Mouse (Mus musculus) cerebellum, adult 11 months (tissue): ENCODE measurements around the gene Stim2.
A peak's percentile ranks its signal among the peaks of the same experiment; 100 is the strongest.

ENCODE experiments used
- DNase-seq: peaks from one replicate; pipeline ENCODE4 v3.0.0; 2022

Gene Stim2

GRCm38 (mm10) chr5:53995316-53995715 lies 3.0 kb upstream of the Stim2 start:
- DNase-seq = peak; percentile 87

- no peak for DNase-seq
These were observed 1.5 kb upstream of the Stim2 start for GRCm38 (mm10) chr5:53996822-53997221.

GRCm38 (mm10) chr5:53998743-53999460 lies 603 bp downstream of the Stim2 start:
- peak; percentile 73 for DNase-seq

- no peak for DNase-seq
These were observed 1.1 kb downstream of the Stim2 start for GRCm38 (mm10) chr5:53999461-53999770.

GRCm38 (mm10) chr5:53999831-54000230 lies 1.5 kb downstream of the Stim2 start:
- no peak for DNase-seq

GRCm38 (mm10) chr5:54001021-54001420 lies 2.7 kb downstream of the Stim2 start:
- no peak for DNase-seq

- DNase-seq = no peak
These were observed 7.0 kb downstream of the Stim2 start for GRCm38 (mm10) chr5:54005111-54005864.

GRCm38 (mm10) chr5:54005865-54006225 lies 7.5 kb downstream of the Stim2 start:
- DNase-seq = no peak

GRCm38 (mm10) chr5:54006845-54007244 lies 8.5 kb downstream of the Stim2 start:
- DNase-seq = no peak

- no peak for DNase-seq
These were observed 9.3 kb downstream of the Stim2 start for GRCm38 (mm10) chr5:54007617-54008016.

GRCm38 (mm10) chr5:54013271-54013670 lies 15.0 kb downstream of the Stim2 start:
- no peak for DNase-seq

GRCm38 (mm10) chr5:54017143-54017542 lies 18.8 kb downstream of the Stim2 start:
- DNase-seq = no peak

GRCm38 (mm10) chr5:54018856-54019255 lies 20.6 kb downstream of the Stim2 start:
- no peak for DNase-seq

- DNase-seq = no peak
These were observed 21.2 kb downstream of the Stim2 start for GRCm38 (mm10) chr5:54019546-54019945.

GRCm38 (mm10) chr5:54024610-54025009 lies 26.3 kb downstream of the Stim2 start:
- no peak for DNase-seq

- DNase-seq = no peak
These were observed 27.3 kb downstream of the Stim2 start for GRCm38 (mm10) chr5:54025630-54026029.

GRCm38 (mm10) chr5:54033217-54033616 lies 34.9 kb downstream of the Stim2 start:
- DNase-seq = no peak

- DNase-seq = no peak
These were observed 36.4 kb downstream of the Stim2 start for GRCm38 (mm10) chr5:54034680-54035079.

- DNase-seq = no peak
These were observed 40.3 kb downstream of the Stim2 start for GRCm38 (mm10) chr5:54038615-54039014.

- no peak for DNase-seq
These were observed 42.2 kb downstream of the Stim2 start for GRCm38 (mm10) chr5:54040527-54040926.

- DNase-seq = no peak
These were observed 43.7 kb downstream of the Stim2 start for GRCm38 (mm10) chr5:54042013-54042412.

- no peak for DNase-seq
These were observed 47.2 kb downstream of the Stim2 start for GRCm38 (mm10) chr5:54045523-54045922.

GRCm38 (mm10) chr5:54046432-54046831 lies 48.1 kb downstream of the Stim2 start:
- DNase-seq = no peak

- no peak for DNase-seq
These were observed 50.9 kb downstream of the Stim2 start for GRCm38 (mm10) chr5:54049145-54049733.
